Mouse (Mus musculus) brain, embryonic 18.5 days (tissue): ENCODE data around the gene Lrg1.
"Not testable (repeated sequence)": the region's sequence is repeated elsewhere in the genome, so short reads cannot be mapped to it uniquely, and the experiment has no call there.

Experiments used
- DNase-seq: peaks from one replicate; pipeline ENCODE4 v3.0.0-alpha.2; 2012; ENCODE audit warnings: low read depth, low spot score

The Lrg1 gene

DNA sequence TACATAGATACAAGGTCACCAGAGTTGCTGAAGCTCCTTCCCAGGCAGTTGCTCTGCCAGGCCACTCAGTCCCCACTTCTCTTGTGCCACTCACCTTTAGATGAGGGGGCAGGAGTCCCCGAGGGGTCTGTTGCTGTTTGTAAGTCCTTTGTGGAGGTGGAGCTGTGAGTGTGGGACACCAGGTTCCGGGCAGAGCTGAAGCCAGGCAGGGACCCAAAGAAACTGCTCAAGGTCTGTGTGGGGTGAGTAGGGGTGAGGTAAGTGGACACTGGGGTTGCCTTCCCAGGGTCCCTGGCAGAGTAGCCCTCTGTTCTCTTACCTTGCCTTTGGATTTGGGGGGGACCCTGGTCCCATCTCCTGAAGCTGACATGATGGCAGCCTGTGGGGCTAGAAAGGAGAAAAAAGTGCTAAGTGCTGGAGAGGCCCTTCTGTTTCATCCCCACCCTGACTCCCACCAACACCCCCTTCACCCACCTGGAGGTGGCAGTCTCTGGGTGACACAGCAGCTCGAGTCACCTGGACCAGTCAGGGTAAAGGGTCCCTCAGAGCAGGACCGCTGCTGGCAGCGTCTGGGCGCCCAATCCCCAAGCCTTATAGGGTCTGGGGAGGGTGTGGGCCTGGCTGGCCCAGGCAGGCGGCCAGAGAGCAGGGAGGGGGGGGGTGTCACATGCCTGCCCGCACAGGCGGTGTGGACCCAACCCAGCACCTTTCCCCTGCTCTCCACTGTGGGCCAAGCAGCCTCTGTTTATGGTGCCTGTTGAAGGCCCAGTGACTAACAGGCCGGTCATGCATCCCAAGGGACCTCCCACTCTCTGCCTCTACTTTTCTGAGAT lies 12.4 kb downstream of the Lrg1 start, which contains the start of gene Plin4:
Gene Plin4, minus strand, starts transcription at position 585 of the 833 bp plus-strand sequence.
- no peak for DNase-seq

DNA sequence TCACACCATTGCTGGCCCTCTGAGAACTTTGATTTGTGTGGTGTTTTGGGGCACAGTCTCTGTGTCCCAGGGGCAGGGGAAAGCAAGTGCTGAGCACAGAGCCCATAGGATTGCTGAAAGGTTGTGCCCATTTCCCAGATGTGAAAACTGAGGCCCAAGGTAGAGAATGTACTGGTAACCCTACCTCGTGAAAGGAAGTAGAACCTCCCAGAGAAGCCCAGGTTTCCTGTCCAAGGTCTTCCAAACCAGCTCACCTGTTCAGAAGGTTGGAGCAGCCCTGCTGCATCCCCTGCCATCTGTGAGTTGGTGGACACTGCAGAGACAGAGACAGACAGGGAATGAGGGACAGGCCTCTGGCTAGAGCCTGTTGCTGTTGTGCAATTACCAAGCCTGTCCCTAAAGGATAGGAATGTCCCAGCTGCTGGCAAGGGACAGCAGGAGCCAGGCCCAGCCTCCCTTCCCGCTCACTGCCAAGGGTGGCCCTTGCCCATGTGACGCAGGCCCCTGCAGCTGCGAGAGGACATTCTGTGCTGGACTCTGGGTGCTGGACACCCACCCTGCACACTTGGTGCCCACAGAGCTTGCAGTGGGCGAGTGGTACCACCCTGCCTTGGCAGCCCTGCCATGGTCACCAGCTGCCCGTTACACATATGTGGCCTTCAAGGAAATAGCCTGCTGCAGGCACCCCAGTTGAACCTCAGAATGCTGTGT lies 13.3 kb downstream of the Lrg1 start:
- DNase-seq = no peak

DNA sequence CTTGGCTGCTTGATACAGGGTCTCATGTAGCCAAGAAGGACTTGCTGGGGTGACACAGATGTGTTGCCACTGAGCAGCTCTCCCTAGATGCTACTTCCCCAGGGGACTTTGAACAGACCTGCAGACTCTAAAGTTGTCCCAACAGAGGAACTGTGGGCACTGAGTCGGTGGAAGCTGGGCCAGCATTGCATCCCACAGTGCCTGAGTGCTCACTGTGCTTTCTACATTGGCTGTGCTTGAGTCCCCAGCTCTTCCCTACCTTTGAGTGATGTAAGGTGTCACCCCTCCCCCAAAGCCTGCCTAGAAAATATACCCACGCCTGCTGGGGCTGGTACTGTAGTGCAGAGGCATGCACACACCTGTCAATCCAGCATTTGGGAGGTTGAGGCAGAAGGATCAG lies 14.1 kb downstream of the Lrg1 start:
- no peak for DNase-seq

DNA sequence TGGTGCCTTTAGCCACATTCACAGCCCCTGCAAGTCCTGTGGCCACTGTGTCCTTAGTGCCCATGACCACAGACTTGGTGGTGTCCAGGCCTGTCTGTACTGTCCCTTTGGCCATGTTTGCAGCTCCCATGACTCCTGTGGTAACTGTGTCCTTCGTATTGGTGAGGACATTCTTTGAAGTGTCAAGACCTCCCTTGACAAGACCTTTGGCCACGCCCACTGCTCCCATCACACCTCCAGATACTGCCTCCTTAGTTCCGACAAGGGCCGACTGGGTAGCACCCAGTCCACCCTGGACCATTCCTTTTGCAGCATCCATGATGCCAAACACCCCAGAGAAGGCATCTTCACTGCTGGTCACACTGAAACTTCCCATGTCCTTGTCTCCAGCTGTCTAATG lies 14.8 kb downstream of the Lrg1 start:
- DNase-seq = no peak

DNA sequence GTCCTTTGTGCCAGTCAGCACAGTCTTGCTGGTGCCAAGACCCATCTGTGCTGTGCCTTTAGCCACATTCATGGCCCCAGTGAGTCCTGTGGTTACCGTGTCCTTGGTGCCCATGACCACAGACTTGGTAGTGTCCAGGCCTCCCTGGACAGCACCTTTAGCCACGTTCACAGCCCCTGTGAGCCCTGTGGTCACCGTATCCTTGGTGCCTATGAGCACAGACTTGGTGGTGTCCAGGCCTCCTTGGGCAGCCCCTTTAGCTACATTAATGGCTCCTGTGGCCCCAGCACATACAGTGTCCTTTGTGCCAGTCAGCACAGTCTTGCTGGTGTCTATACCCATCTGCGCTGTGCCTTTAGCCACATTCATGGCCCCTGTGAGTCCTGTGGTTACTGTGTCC lies 15.4 kb downstream of the Lrg1 start:
- not testable (repeated sequence) for DNase-seq

DNA sequence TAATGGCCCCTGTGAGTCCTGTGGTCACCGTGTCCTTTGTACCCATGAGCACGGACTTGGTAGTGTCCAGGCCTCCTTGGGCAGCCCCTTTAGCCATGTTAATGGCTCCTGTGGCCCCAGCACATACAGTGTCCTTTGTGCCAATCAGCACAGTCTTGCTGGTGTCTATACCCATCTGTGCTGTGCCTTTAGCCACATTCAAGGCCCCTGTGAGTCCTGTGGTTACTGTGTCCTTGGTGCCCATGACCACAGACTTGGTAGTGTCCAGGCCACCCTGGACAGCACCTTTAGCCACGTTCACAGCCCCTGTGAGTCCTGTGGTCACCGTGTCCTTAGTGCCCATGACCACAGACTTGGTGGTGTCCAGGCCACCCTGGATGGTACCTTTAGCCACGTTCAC lies 17.0 kb downstream of the Lrg1 start:
- DNase-seq = not testable (repeated sequence)

DNA sequence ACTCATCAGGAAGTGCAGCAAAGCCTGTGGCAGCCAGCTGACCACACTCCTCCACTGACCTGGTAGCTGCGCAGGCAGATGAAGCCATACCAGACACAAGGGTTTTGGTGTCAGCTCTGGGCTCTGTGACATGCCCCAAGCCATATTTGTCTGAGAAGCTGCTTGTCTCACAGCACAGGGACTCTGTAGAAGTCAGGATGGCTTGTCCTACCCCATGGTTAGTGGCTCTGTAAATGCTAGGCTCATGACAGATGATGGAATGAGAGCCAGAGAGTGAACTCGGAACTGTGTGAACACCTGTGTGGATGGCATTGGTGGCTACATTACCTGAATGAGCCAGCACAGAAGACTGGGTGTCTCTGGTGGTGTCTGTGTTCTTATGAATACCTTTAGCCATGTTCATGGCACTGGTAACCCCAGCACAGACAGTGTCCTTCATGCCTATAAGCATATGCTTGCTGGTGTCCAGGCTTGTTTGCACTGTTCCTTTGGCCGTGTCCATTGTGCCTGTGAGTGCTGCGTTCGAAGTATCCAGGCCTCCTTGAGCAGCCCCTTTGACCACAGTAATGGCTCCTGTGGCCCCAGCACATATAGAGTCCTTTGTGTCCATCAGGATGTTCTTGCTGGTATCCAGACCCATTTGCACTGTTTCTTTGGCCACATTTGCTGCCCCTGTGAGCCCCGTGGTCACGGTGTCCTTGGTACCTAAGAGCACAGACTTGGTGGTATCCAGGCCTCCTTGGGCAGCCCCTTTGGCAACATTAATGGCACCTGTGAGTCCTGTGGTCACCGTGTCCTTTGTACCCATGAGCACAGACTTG lies 18.1 kb downstream of the Lrg1 start:
- DNase-seq = no peak

DNA sequence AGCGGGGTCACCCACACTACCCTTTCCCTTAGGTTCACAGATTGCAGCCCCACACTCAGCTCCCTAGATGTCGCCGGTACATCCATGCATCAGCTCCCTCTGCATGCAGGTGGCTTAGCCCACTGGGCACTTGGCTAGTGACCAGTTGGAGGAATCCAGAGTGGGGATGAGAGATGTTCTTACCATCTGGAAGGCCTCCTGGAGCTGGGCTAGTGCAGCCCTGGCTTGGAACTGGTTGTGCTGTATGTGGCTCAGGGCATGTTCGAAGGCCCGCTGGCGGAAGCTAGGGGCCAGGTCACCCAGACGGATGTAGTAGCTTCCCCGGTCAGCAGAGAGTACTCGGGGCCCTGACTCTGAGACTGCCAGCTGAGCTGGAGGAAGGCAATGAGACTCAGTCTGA lies 18.9 kb downstream of the Lrg1 start:
- no peak for DNase-seq

DNA sequence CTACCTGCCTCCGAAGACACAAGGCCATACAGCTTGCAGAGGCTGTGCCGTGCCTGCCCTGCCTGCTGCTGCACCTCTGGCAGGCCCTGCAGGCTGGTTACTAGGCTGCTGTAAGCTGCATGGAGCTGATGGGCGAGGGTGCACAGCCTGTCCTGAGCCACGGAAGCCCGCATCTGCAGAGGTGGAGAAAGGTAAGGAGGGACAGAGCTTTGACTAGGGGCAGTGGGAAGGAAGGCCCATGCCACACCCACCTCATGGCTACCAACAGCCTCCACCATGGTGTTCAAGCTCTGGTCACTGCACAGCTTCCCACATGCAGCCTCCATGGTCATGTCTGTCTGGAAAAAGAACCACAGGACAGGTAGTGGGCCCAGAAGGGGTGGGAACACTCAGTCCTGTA lies 19.6 kb downstream of the Lrg1 start:
- no peak for DNase-seq

DNA sequence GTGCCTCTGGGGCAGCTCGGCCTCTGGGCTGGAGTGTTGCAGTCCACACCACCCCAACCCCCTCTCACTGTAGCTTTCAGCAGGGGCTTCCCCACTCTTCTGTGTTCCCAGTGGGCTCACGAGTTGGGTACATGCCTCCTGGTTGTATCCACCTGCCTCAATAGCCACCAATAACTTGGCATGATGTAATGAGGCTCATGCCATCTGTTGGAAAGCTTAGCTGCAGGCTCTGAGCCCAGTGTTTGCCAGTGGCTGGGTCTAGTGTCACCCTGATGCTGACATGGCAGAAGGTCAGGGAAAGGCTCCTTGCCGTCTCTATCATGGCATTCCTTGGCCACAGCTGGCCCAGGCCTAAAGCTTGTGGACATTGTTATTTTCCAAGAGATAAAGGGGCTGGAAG lies 21.0 kb downstream of the Lrg1 start:
- DNase-seq = no peak

DNA sequence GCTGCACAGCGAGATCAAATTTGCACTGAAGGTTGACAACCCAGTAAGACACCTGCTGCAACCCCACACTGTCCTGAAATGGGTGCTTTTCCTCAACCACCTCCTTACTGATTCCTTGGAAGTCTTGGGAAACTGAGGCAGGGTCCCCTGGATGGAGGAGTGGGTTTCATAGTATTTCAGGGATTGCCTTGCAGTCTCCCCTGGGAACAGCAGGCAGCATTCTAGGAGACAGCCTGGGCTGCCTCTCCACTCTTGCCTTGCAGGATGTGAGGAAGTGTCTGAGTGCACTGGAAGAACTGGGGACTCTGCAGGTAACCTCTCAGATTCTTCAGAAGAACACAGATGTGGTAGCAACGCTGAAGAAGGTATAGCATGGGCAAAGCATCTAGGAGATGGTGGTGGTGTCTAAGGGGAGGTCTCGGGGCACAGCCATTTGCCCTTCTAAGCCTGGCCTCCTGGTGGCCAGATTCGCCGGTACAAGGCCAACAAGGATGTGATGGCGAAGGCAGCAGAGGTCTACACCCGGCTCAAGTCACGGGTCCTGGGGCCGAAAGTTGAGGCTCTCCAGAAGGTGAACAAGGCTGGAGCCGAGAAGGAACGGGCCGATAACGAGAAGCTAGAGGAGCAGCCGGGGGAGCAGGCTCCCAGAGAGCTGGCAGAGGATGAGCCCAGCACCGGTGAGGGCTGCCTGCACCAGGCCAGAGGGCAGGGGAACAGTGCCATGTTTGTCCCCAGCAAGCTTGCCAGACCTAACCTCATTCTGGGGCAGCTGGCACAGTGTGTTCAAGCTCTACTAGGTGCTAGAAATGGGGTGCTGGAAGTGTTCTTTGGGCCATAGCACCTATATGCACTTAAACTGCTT lies 22.9 kb downstream of the Lrg1 start:
- no peak for DNase-seq

DNA sequence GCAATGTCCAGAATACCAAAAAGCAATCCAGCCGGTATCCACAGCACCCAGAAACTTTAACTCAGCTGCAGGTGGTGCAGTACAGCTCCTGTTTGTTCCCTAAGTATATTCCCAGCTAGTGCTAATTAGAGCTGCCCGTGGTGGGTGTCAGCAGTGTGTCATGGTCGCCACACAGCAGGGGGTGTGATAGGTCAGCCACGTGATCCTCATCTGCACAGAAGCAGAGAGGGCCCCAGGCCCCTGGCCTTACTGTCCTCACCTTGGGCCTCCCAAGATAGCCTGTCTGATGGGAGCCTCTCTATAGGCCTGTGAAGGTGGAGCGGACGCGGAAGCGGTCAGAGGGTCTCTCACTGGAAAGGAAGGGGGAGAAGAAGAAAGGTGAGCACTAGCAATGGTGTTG lies 23.6 kb downstream of the Lrg1 start:
- no peak for DNase-seq

DNA sequence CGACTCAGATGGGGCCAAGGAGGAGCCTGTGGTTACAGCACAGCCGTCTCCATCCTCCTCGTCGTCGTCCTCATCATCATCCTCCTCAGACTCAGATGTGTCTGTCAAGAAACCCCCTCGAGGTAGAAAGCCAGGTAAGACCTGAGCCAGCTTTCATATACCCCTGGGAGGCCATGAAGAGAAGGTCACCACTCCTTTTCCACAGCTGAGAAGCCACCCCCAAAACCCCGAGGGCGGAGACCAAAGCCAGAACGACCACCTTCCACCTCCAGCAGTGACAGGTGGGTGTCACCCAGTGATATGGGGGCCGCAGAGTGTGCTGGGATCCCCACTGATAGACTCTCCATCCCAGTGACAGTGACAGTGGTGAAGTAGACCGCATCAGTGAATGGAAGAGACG lies 24.9 kb downstream of the Lrg1 start:
- no peak for DNase-seq

DNA sequence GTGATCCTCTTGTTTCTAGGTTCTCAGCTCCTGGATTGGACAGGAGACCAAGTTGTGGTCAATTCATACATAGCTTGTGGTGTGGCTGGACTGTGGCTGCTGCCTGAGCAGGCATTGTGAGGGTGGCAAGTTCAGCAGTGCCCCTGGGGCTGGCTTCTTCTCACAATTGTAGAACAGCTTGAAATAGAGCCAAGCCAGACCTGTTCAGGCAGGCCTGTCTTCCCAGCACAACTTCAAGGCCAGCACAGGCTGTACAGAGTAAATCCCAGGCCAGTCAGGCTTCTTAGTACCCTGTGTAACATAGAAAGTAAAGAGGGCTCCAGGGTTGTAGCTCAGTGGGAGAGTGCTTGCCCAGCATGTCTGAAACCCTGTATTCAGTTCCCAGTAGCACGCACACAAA lies 29.0 kb downstream of the Lrg1 start:
- no peak for DNase-seq

DNA sequence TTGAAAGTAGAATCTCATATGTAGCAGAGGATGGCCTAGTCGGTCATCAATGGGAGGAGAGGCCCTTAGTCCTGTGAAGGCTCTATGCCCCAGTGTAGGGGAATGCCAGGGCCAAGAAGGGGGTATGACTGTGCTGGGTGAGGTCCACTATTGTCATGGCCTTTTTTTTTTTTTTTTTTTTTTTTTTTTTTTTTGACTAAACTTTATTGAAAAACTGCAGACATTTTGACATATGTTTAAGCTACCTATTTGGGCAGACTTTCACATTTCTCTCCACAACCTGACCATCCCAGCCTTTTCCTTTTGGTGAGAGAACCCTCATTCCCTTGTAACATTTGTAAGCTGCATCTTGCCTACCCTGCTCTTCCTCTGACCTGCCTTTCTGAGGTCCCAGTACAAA lies 29.5 kb downstream of the Lrg1 start:
- DNase-seq = no peak

DNA sequence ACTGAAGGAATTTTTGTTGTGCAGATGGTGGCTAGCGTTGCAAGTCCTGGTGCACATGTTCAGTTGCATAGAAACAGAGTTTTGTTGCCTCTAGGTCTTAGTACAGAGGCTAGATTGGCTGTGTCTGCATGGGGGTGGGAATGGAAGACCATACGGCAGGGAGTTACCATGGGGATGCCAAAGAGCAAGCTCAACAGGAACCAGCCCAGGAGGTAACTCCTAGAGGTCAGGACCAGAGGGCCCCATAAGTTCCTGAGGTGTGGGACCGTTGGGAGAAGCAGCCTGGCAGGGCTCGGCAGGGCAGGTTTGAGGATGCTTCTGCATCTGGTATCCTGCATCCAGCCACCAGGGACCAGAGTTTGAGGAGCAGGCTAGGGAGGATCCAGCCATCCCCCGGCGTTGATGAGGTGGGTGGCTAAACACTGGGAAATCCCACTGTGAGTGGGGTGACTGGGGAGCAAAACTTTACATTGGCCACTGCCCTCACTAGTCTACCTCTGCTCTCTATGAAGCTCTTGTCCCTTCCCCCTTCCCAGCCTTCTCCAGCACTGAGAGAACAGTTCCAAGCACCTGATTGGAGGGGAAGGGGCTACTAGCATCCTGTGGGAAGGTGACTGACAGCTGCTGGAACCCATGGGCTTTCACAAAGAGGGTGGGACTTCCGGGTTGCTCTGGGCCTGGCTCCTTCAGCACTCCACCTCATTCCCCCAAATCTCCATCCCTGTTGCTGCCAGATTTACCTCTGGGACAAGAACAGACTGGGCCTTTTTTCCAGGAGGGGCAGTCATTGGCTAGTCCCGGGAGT lies 40.8 kb downstream of the Lrg1 start:
- DNase-seq = peak; percentile 74

DNA sequence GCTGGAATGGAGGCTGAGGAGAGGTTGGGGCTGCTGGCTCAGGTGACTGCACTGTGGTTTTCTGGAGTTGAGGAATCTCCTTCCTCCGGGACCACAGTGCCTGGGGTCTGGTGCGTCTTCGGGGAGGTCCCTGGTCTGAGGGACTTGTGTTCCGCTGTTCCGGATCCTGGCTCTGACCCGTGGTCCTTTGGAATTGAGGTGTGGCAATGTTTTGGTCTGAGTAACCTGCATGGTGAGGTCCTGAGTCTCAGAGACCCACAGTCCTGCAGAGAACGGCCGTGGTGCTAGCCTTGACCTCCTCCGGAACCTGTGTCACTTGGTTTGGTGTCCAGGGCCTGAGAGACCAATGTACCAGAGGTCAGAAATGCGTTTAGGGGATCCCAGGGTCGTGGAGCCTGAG lies 41.9 kb downstream of the Lrg1 start:
- no peak for DNase-seq

DNA sequence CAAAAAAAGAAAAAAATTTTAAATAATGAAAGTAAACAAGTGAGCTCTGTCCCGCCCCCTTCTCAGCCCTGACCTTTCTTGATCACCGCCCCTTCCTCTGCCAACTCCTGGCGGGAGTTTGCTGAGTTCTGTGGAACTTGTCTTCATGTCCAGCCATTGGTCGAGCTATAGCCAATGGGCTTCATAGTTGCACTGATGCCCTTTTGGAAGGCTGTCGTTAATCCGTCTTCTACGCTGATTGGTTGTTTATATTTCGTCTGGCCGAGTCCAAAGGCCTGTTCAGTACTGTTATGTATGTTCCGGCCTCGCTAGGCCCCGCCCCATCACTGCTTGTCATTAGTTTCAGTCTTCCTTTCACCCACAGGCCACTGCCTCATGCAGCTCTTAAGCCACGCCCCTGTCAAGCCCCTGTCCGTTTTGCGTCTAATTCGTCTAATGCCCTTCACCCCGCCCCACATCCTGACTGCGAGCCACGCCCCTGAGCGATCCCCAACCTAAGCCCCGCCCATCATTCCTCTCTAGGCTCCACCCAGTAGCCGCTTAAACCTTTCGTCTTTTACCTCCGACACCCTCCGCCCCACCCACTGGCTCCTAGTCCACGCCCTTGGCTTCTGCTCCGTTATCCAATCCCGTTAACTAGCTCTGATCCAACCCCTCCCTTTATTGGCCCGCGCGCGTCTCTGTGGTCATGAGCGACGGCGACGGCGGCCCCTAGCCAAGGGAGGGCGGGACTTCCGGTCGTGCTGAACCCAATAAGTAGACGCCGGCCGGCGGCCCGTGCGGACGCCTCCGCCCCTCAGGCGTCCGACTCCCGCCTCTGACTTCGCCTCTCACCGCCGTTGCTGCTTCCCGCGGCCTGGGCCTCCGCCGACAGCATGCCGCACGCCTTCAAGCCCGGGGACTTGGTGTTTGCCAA lies 42.7 kb downstream of the Lrg1 start, which contains the start of gene Hdgfl2:
Gene Hdgfl2, plus strand, starts transcription at position 755 of the 916 bp plus-strand sequence.
- DNase-seq = peak; percentile 99

DNA sequence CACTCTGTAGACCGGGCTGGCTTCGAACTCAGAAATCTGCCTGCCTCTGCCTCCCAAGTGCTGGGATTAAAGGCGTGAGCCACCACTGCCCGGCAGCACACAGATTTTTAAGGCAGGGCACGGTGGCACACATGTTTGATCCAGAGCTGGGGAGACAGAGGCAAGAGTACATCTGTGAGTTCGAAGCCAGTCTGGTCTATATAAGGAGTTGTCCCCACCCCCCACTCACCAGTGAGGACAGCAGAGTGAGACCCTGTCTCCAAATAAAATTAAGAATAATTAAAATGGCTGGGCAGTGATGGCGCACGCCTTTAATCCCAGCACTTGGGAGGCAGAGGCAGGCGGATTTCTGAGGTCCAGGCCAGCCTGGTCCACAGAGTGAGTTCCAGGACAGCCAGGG lies 43.4 kb downstream of the Lrg1 start:
- DNase-seq = not testable (repeated sequence)
